Mouse (Mus musculus) T-helper 1 cell (primary cell): ENCODE measurements around the gene Ankar.

ENCODE experiments used
- in situ Hi-C: fragments of 300-600 bp; cut with MboI, MseI; formaldehyde crosslinking; loops from one replicate; pipeline ENCODE4 v1.15.1; 2025; ENCODE audit warnings: high pct_unique_total_duplicates

Ankar gene

DNA sequence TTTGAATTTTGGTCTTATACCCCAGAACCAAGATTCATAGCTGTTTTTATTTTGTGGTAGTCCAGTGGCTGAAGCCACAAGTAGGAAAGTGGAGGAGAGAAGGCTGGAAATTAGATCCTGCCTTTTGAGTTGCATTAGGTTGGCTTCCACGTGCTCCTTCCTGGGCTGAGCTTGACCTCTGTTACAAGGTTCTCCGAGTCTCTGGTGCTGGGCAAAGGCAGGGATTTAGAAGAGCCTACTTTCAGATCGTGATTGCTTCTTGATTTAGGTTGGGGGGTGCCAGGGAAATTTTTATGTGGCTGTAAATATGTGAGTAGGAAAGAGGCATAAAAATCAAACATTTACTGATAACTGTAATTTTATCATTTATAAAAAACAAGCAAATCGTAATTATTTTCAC is 14.2 kb upstream of the Ankar start:
- in situ Hi-C loops = loop anchor here (5.0 to 10.0 kb wide), 2 partner anchors 410 to 1223 kb away; partner anchors contain the start of gene Xrcc5

DNA sequence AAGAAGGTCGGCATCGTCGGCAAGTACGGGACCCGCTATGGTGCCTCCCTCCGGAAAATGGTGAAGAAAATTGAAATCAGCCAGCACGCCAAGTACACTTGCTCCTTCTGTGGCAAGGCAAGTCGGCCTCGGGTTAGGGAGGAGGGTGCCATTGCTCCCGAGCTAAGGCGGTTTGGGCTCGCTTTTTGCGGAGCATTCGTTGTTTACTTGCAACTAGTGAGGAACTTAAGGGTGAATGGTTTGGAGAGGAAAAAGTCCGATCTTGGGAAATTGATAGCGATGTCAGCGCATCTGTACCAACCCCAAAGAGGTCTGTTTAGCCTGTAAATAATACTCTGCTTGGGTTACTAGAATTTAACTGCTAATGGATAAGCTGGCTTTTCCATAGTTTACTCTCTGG is 11.3 kb upstream of the Ankar start:
- in situ Hi-C loops = loop anchor here (5.0 to 10.0 kb wide), 2 partner anchors 407 to 1226 kb away; partner anchors contain the start of gene Xrcc5

DNA sequence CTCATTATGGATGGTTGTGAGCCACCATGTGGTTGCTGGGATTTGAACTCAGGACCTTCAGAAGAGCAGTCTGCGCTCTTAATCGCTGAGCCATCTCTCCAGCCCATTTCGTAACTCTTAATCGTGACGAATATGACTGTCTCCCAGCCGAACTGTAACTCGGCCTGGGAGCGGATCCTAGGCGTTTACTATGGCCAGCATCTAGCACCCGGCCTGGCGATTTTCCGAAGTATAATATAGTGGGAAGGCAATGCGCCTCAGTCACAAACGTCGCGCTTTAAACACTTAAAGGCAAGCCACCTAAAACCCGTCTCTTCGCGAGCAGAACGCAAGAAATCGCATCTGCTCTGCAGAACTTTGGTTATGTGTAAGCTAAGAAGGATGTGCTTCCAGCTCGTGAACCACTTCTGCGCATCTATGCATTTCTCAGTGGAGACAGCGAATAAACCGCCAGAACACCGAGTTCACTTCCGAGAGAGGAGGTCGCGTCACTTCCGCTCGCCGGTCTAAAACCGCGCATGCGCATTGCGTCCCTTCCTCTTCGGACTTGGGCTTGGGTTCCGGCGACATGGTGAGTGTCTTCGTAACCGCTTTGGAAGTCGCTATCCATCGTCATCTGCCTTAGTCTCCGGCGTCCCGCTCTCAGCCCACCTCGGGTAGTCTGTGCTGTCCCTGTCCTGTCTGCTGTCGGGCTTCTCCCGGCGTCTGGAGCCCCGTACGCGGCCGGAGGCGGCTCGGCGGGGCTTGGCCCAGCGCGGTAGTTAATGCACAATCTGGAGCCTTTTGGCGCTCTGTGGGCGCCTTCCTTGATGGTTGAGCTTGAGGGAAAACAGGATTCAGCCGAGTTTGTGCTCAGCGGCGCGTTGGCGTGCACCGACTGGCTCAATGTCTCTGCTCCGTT is 10.6 kb upstream of the Ankar start, which contains the start of gene Rpl37a:
Gene Rpl37a, plus strand, starts transcription at position 538 of the 901 bp plus-strand sequence.
- in situ Hi-C loops = loop anchor here (5.0 to 10.0 kb wide), 2 partner anchors 406 to 1226 kb away; partner anchors contain the start of gene Xrcc5

DNA sequence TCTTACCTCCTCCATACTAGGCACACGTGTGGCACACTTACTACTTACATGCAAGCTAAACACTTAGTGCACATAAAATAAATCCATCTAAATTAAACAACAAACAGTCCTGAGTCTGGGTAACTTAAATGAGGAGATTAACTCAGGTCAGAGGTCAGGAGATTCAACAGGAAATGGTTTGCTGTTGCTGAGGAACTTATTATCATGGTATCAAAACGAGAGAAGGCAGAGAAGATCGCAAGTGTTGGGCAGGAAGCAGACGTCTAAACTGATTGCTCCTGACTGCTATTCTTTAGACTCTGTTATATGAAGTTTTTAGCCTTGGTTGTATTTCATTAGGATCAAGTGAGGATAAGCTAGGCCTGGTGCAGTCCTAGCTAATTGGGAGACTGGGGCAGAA is 7.1 kb upstream of the Ankar start:
- in situ Hi-C loops = no loop called here

DNA sequence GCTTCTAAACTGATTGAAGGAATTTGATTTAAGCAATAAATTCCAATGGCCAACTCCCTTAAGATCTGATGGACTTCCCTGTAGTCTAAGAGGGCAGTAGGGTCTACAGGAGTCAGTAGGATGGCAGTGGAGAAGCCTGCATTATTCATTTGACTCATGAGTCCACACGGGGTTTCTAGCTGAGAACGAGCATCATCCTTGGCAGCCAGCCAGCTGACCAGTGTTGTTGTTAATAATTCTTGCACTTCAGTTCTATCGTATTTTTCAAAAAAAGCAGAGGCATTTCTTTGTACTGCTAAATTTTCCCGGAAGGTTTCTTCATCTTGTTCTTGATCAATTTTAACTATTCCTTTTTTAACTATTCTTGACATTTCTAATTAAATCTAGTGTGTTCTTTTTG is 1.7 kb downstream of the Ankar start:
- in situ Hi-C loops = no loop called here

DNA sequence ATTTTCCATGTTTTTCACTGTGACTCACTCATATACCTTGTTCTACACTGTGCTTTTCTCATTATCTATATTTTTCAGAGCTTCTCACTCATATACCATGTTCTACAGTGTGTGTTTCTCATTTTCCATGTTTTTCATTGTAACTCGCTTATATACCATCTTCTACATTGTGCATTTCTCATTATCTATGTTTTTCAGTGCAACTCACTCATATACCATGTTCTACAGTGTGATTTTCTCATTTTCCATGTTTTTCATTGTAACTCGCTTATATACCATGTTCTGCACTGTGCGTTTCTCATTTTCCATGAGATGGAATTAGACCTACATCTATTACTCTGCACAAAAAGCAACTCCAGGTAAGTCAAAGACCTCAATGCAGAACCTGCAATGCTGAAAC is 4.1 kb downstream of the Ankar start:
- in situ Hi-C loops = no loop called here

DNA sequence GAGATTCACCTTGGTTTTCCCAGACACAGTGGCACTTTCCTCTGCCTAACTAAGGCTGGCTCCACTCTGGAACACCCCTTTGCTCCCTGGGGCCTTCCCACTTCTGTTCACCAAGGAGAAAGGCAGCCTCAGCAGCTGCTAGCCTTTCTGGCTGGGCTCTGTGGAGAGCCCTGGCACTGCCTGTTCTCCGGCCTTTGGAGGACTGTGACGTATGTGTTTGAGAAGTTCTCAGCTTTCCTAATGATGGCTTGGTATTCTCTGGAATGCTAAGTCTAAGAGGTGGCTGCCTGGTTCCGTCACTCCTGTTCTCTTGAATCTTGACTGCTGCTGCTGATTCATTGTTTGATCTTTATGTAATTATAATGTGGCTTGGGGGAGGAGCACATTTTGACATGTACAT is 27.3 kb downstream of the Ankar start:
- in situ Hi-C loops = no loop called here

DNA sequence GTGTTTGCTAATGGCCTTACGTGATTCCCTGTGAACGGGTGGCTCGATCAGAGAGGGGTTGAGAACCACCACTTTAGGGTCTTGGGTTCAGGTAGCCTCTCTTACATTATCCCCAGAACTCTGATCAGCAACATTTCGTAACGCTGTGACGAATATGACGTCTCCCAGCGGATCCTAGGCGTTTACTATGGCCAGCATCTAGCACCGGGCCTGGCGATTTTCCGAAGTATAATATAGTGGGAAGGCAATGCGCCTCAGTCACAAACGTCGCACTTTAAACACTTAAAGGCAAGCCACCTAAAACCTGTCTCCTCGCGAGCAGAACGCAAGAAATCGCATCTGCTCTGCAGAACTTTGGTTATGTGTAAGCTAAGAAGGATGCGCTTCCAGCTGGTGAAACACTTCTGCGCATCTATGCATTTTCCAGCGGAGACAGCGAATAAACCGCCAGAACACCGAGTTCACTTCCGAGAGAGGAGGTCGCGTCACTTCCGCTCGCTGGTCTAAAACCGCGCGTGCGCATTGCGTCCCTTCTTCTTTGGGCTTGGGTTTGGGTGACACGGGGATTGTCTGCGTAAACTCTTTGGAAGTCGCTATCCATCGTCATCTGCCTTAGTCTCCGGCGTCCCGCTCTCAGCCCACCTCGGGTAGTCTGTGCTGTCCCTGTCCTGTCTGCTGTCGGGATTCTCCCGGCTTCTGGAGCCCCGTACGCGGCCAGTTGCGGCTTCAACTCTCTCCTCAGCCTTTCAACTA is 59.5 kb downstream of the Ankar start:
- in situ Hi-C loops = no loop called here

DNA sequence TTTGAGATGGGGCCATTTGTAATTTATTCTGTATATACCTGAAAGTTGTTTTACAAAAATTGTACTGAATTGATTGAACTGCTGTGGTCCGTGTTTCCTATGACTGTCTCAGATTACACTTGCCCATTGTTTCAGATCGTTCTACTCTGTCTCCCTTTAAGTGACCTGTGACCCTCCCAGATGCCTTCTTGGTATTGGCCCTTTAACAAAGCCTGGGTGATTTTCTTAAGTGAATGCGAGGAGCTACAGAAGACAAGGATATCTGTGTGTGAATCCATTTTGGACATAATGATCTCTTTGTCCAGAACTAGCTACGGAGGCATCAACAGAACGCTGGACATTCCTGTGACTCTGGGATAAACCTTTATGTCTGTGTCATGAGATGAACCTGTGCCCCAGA is 65.2 kb downstream of the Ankar start:
- in situ Hi-C loops = no loop called here

DNA sequence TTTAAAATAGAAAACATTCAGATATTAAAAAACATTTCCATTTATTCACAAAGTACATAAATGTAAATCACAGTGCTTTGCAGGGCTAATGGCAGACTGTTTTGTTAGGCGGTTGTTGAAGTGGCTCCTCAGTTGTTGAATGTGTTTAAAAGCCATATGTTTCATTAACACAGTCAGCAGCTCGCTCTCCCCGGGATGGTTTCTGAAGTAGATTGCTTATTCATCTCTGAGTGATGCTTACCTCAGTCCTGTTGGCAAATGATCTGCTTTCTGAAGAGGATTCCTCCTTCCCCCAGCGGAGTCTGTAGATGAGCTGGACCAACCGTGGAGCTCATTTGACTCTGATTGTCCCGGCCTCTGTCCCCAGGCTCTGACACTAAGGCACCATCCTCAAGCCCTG is 88.2 kb downstream of the Ankar start:
- in situ Hi-C loops = no loop called here

DNA sequence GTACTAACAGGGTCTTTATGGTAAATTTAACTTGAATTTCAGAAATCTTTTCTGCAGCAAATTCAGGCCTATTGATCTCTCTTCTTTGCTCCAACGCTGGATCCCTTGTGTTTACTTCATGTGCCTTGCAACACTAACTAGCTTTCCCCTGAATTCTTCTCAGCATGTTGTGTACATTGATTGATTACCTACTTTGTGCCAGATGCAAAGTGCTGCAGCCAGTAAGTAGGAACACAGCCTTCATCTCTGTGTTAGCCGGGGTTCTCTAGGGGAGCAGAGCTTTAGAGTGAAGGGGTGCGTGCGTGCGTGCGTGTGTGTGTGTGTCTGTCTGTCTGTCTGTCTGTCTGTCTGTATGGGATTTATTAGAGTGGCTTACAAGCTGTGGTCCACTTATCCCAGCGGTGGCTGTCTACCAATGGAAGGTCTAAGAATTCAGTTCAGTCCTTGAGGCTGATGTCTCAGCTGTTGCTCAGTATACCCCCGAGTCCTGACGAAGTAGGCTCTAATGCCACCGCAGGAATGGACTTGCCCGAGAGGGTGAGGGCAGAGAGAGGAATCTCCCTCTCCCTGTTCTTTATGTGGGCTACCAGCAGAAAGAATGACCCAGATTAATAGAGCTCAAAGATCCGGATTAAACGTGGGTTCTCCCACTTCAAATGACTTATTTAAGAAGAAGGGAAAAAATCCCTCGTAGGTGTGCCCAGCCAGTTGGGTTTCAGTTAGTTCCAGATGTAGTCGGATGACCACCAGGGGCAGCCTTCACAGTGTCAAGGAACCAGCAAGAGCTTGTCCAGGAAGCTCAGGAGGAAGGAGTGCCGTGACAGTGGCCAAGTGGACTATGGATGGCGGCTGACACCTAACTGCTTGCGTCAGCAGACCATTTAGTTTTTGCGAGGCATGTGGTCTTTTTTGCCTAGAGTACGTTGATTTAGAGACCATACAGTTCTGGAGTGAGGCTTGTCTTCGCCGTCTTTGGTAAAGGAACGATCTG is 90.2 kb downstream of the Ankar start:
- in situ Hi-C loops = no loop called here

DNA sequence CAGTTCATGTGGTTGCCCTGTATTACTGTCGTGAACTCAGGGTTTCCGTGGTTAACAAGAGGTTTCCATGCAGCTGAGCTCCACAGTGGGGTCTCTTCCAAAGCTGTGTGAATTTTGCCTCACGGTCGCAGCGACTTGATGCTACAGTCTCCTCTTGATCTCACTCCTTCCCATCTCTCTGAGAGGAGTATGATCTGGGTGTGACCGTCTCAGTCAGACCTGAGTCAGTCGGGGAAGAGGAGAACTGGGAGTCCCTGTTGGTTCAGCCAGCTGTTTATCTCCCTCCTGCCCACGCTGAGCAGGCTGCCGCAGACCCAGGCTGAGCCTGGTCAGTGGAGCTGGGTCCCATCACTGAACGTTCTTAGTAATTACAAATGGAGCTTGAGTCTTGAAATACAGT is 91.2 kb downstream of the Ankar start:
- in situ Hi-C loops = no loop called here

DNA sequence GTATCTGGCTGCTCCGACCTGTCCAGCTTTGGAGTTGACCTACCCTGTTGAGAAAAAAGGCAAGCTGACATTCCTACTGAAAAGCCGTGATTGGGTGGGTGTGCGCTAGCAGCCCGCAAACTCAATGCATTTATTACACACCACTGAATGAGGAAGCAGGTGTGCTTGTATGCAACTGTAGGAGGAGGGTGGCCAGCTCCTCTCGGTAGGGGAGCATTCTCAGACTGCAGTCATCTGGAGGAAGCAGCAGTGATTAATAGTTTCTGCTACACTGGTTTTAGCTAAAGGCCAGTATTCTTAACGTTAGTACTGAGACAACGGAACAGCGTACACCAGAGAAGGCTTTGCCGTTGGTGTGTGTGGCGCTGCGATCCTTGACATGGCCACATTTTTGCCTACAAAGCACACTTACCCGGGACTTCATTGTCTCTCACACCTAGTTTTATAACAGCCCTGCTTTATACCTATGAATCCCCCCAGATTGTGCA is 94.1 kb downstream of the Ankar start:
- in situ Hi-C loops = no loop called here

DNA sequence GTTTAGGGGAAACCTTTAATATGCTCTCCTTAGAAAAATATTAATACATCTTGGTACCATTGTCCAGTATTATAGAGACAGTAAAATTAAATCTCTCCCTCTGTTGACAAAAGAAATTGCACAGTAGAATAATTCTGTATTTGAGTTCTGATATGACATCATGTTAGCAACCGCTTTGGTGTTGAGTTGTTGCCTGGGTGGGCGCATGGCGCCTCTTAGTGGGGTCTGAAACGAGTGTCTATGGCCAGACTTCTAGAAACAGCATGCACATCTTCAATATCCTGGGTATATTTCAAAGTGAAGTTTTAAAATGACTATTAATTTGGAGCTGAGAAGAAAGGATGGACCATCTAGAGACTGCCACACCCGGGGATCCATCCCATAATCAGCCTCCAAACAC is 97.6 kb downstream of the Ankar start:
- in situ Hi-C loops = no loop called here

DNA sequence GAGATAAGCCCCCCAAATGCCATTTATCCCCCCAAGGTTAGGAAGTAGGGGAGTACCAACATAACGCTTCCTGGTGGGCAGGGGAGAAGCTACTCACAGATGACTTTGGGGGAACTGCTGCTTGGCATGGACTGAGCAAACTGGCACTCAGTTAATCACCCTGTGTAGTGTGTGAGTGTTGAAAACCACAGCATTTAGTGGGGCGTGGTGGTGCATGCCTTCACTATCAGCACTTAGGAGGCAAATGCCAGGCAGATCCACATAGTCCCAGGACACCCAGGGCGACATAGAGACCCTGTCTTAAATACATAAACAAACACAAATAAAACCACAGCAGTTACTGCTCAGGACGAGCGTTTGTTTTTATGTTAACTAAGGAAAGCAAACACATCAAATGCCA is 98.2 kb downstream of the Ankar start:
- in situ Hi-C loops = no loop called here

DNA sequence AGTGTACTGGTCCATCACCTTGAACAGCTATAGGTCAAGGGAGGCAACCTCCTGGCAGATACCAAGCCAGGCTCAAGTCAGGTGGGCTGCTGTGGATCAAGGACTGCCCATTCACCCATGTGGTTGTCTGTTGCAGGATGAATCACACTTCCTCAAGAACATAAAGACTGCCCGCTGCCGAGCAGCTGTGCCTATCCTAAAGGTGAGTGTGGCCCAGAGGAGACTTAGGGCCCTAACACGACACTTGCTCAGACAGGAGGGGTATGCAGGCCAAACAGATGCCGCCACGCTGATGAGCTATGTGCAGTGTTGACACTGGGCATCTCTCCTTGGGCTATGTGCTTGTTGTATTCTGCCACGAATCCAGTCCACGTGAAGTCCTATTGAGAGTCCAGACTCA is 99.1 kb downstream of the Ankar start:
- in situ Hi-C loops = no loop called here

DNA sequence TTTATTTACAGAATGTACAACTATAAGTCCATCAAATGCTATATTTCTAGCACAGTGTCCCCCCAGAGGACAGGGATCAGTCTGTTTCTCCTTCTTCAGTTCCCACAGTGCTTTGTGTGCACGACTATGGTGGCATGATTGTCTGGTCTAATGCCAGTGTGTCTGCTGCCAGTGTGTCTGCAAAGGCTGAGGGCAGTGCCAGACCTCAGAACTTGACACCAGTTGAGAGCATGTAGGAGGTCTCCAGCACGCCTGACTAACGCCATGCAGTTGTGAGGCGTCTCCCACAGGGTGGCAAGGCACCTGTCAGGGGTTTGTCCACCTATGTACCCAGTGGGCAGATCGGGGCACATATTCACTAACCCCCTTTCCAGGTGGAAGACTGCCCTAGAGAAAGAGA is 99.6 kb downstream of the Ankar start:
- in situ Hi-C loops = no loop called here

DNA sequence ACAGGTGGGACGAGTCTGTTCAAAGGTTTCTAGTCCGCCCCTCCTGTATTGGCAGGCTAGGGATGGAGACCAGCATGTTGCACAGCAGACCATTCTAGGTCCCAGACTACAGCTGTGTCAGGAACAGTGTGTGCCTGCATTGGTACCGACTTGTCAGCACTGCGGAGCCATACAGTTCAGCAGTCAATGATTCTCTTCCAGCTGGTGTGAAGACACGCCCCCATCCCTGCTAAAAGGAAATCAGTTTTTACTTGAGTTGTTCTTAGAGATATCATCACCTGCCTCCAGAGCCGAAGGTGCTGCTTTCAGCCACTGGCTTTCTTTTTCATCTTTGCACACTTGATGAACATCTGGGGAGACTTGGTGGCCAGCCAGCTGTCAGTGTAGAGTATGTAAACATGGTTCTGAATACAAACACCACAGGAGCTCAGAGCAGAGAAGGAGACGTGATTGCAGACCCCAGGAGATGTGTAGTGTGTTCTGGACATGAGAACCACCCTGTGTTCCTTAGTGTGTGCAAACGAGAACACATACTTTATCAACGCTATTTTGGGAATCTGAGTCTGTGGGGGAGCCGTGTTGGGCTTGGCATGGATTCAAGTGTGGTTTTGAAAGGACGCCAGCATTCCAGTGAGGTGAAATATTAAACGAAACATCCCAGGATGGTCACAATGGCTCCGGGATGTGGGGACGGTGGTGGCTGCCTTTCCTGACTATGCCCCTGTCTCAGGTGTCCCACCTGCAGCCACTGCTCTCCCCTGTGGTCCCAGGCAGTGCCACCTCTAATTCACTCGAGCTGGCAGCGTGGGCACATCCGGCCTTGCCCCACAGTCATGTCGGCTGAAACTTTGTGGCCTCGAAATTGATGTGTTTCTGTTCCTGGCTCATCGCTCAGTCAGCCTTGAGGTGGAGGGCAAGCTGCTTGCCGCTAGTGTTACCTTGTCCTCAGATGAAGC is 101.0 kb downstream of the Ankar start:
- in situ Hi-C loops = loop anchor here (25.0 kb wide), 1 partner anchor 287 kb away; the partner anchor contains the start of gene Xrcc5

DNA sequence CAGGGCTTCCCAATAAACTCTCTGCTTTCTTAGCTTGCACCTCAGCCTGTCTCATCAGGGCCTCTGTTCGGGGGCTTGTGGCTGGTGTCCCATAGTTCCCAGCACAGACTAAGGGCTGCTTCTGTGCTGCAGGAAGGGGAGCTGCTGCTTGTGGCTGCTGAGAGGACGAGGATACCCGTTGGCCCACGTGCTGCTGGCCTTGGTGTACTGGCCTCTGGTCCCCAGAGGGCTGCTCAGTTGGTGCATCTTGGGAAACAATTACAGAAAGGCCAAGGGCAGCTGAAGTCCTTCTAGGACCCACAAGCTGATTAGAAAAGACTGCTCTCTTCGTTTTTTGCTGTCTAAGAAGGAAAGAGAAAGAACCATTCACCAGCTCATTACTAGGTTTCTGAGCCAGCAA is 104.1 kb downstream of the Ankar start:
- in situ Hi-C loops = loop anchor here (25.0 kb wide), 1 partner anchor 284 kb away; the partner anchor contains the start of gene Xrcc5

DNA sequence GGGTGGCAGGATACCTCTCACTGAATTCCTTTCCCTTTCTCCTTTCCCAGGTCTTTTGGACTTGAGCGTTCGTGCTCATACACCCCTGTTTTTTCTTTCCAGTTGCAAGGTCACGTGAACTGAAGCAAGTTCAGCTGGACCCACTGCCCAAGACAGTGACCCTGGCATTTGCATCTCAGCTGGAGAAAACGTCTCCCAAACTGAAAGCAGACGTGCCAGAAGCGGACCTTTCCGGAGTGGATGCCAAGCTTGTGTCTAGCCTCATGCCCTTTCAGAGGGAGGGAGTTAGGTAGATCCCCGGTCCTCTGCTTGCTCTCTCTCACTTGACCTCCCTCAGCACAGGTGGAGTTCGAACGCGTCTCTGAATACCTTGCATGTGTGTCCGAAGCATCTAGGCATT is 104.7 kb downstream of the Ankar start:
- in situ Hi-C loops = loop anchor here (25.0 kb wide), 1 partner anchor 283 kb away; the partner anchor contains the start of gene Xrcc5
